Mouse (Mus musculus): ENCODE measurements around the gene Rhd. TPM values are rescaled to one million over a fixed set of nuclear protein-coding genes. Genes with fewer than 3 reads are reported as not detected.
A peak's percentile ranks its signal among the peaks of the same experiment; 100 is the strongest.

Gene Rhd
- polyA plus RNA-seq, 1 experiment from 2014 or later, result 3.0 TPM

DNA sequence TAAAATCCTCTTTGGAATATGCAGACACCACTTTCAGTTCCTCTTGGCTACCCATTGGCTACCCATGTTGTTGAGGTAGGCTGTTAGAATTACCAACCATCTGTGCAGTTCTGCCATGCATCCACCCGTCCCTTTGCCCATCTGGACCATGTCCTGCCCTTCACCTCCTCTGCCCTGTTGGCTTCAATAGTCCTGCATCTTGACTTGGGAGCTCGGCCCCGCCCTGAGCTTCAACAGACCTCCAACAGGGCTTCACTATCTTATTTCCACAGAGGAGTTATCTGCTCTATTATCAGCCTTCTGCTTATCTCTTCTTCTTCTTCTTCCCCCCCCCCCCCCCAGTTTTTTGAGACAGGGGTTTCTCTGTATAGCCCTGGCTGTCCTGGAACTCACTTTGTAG is 52.9 kb downstream of the Rhd start:
- H3K9me3 ChIP-seq (ENCODE audit: control insufficient read depth, low read length), result no peaks in the 10 kb centered on the region
- H3K27ac ChIP-seq (replicated peaks; ENCODE audit: low read depth, low read length), result no peak overlapping the region
- no peak for DNase-seq (ENCODE audit: low spot score)
- H3K4me3 ChIP-seq (ENCODE audit: low read depth, low read length), result no peak overlapping the region
- H3K27me3 ChIP-seq (replicated peaks; ENCODE audit: control insufficient read depth, insufficient read depth, low read length), result no peaks in the 10 kb centered on the region
- no peak for ATAC-seq (ENCODE audit: low read depth)
- H3K9ac ChIP-seq (ENCODE audit: low read depth, low read length), result no peak overlapping the region
- peaks cover 12% of the 10 kb centered on the region for H3K36me3 ChIP-seq (ENCODE audit: control insufficient read depth, insufficient read depth, low read length)
- H3K4me2 ChIP-seq (ENCODE audit: low read depth, low read length), result no peak overlapping the region
- H3K4me1 ChIP-seq (ENCODE audit: control insufficient read depth, insufficient read depth, low read length), result peaks cover 5% of the 10 kb centered on the region; the same call in 1 of the 2 replicates
- 82% methylated on average over 3 of the region's 3 CpGs for WGBS

DNA sequence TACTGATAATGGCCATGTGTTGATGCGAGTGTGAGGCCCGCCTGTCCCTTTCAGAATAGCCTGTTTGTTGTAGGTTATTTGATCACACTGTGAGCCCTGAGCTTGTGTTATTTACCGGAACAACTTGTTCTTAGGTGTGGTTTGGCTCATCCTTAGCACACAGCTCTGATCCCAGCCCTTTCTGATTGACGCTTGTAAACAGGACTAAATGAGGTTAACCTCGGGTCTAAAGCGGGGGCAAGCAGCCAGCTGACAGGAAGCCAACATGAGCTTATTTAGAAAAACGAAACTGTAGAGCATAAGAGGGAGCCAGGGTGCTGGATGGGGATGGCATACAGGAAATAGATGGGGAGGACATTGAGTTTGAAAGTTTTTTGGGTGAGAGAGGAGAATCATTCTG is 54.0 kb downstream of the Rhd start:
- no peaks in the 10 kb centered on the region for H3K9me3 ChIP-seq (ENCODE audit: control insufficient read depth, low read length)
- no peak overlapping the region for H3K4me2 ChIP-seq (ENCODE audit: low read depth, low read length)
- no peak overlapping the region for H3K4me3 ChIP-seq (ENCODE audit: low read depth, low read length)
- peak; percentile 63 for DNase-seq (ENCODE audit: low spot score)
- 0 out of 2 replicates have a peak, but pooled peaks cover under 1% of the 10 kb centered on the region for H3K36me3 ChIP-seq (ENCODE audit: control insufficient read depth, insufficient read depth, low read length)
- H3K9ac ChIP-seq (ENCODE audit: low read depth, low read length), result no peak overlapping the region
- no peaks in the 10 kb centered on the region for H3K27me3 ChIP-seq (replicated peaks; ENCODE audit: control insufficient read depth, insufficient read depth, low read length)
- 0 out of 2 replicates have a peak overlapping the region, but pooled peaks have one; percentile 28 for H3K27ac ChIP-seq (replicated peaks; ENCODE audit: low read depth, low read length)
- no peak for ATAC-seq (ENCODE audit: low read depth)
- H3K4me1 ChIP-seq (ENCODE audit: control insufficient read depth, insufficient read depth, low read length), result peaks cover 5% of the 10 kb centered on the region; the same call in 1 of the 2 replicates
- WGBS, result 51% methylated on average over 7 of the region's 7 CpGs

DNA sequence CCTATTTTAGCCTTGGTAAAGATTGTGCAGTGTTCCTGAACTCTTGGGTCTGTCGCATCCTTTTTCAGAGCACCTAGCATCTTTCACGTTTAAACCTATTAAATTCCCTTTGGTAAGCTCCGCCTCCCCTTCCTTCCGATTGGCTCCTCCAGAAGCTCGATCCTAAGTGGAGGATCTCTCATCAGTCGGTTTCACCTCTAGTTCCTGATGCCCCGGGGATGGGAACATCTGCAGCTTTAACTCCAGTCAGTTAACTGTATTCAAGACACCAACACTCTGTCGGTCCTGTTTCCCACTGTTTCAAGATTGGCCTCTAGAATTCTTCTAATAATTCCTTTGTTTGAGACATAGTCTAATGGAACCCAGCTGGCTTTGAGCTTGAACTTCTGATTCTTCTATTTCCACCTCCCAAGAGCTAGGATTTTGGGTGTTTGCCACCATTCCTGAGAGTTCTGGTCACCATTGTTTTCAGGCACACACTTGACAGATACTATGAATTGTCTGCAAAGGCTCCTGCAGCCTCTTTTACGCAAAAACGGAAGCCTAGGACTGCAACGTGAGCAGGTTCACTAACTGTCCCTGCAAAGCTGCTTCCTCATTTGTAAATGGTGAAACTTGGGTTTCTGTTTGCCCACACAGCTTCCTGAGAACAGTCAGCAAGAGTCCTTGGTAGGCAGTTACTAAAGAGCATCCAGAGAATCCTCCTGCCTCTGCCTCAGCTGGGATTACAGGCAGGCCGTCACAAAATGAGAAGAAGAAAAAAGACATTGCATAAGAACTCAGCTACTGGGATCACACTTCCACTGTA is 55.6 kb downstream of the Rhd start:
- no peak overlapping the region for H3K4me2 ChIP-seq (ENCODE audit: low read depth, low read length)
- H3K27ac ChIP-seq (replicated peaks; ENCODE audit: low read depth, low read length), result no peak overlapping the region
- no peak for DNase-seq (ENCODE audit: low spot score)
- ATAC-seq (ENCODE audit: low read depth), result no peak
- peaks cover 5% of the 10 kb centered on the region; the same call in 1 of the 2 replicates for H3K4me1 ChIP-seq (ENCODE audit: control insufficient read depth, insufficient read depth, low read length)
- no peaks in the 10 kb centered on the region for H3K27me3 ChIP-seq (replicated peaks; ENCODE audit: control insufficient read depth, insufficient read depth, low read length)
- H3K9me3 ChIP-seq (ENCODE audit: control insufficient read depth, low read length), result no peaks in the 10 kb centered on the region
- no peak overlapping the region for H3K4me3 ChIP-seq (ENCODE audit: low read depth, low read length)
- 40% methylated on average over 12 of the region's 12 CpGs for WGBS
- peaks cover 5% of the 10 kb centered on the region; the same call in 1 of the 2 replicates for H3K36me3 ChIP-seq (ENCODE audit: control insufficient read depth, insufficient read depth, low read length)
- no peak overlapping the region for H3K9ac ChIP-seq (ENCODE audit: low read depth, low read length)

DNA sequence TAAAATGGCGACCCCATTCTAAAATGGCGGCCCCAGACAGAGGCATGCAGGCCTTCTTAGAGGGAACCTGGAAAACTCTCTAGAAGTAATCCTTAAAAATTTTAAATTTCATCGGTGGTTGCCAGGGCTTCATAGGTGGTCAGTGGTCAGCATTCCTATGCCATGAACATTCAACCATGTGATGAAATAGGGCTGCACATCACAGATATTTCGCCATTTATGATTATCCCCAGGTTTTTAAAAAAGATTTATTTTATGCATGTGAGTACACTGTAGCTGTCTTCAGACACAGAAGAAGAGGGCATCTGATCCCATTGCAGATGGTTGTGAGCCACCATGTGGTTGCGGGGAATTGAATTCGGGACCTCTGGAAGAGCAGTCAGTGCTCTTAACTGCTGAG is 56.3 kb downstream of the Rhd start:
- no peak for ATAC-seq (ENCODE audit: low read depth)
- peaks cover 11% of the 10 kb centered on the region for H3K36me3 ChIP-seq (ENCODE audit: control insufficient read depth, insufficient read depth, low read length)

DNA sequence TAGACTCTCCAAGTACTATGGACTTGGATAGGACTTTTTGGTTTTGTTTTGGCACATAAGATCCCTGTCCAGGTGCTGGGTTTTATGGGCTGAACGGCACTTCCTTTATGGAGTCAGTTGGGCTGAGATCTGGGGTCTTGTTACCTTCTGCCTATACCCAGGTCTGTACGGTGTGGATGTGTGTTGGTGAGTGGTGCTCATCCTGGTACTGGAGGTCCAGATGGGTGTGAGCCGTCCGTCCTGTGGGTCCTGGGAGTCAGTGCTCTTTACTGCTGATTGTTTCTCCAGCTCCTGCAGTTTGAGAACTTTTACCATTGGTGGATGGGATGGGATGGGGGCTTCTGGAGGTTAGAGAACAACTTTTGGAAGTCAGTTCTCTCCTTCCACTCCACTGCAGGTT is 57.4 kb downstream of the Rhd start:
- ATAC-seq (ENCODE audit: low read depth), result no peak

More for the DNA sequence above, 56.3 kb downstream of the Rhd start:
- DNase-seq (ENCODE audit: low spot score), result no peak
- 95% methylated on average over 6 of the region's 6 CpGs for WGBS
- peaks cover 7% of the 10 kb centered on the region for H3K4me1 ChIP-seq (ENCODE audit: control insufficient read depth, insufficient read depth, low read length)
- no peaks in the 10 kb centered on the region for H3K27me3 ChIP-seq (replicated peaks; ENCODE audit: control insufficient read depth, insufficient read depth, low read length)
- no peak overlapping the region for H3K4me3 ChIP-seq (ENCODE audit: low read depth, low read length)
- no peaks in the 10 kb centered on the region for H3K9me3 ChIP-seq (ENCODE audit: control insufficient read depth, low read length)
- no peak overlapping the region for H3K4me2 ChIP-seq (ENCODE audit: low read depth, low read length)
- no peak overlapping the region for H3K27ac ChIP-seq (replicated peaks; ENCODE audit: low read depth, low read length)
- no peak overlapping the region for H3K9ac ChIP-seq (ENCODE audit: low read depth, low read length)

DNA sequence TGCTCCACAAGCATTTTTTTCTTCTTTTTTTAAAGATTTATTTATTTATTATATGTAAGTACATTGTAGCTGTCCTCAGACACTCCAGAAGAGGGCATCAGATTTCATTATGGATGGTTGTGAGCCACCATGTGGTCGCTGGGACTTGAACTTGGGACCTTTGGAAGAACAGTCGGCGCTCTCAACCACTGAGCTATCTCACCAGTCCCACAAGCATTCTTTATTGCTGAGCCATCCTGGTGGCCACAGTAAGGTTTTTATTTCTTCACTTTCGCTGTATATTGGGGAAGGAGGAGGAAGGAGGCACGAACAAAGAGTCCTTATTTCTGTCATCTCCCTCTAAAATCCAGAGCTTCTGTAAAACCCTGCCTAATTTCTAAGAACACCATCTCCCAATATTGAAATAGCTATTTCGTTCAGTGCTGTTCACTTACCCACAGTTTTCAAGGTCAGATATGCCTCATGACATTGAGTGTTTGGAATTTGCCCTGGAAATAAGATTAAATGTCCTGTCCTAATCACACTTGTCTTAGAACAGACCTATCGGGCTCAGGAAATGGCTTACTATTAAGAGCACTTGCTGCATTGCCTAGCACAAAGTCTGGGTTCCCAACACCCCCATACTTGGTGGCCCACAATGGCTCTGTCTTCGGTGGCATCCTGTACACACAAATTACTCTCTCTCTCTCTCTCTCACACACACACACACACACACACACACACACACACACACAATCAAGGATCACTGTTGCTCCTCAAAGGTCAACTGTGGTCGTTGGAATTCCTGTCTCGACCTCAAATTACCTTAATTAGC is 58.0 kb downstream of the Rhd start:
- peak overlapping the region; percentile 94 for H3K27ac ChIP-seq (replicated peaks; ENCODE audit: low read depth, low read length)
- 56% methylated on average over 10 of the region's 10 CpGs for WGBS

More for the DNA sequence above, 57.4 kb downstream of the Rhd start:
- Histone ChIP-seq H3K4me1 (ENCODE audit: control insufficient read depth, insufficient read depth, low read length) (peaks cover 8% of the 10 kb centered on the region), H3K27me3 (replicated peaks; ENCODE audit: control insufficient read depth, insufficient read depth, low read length) (no peaks in the 10 kb centered on the region), H3K9me3 (ENCODE audit: control insufficient read depth, low read length) (no peaks in the 10 kb centered on the region), H3K4me3 (ENCODE audit: low read depth, low read length) (no peak overlapping the region), H3K27ac (replicated peaks; ENCODE audit: low read depth, low read length) (no peak overlapping the region), H3K36me3 (ENCODE audit: control insufficient read depth, insufficient read depth, low read length) (peaks cover 22% of the 10 kb centered on the region), H3K9ac (ENCODE audit: low read depth, low read length) (no peak overlapping the region), H3K4me2 (ENCODE audit: low read depth, low read length) (no peak overlapping the region)
- 92% methylated on average over 4 of the region's 4 CpGs for WGBS
- DNase-seq (ENCODE audit: low spot score), result no peak

DNA sequence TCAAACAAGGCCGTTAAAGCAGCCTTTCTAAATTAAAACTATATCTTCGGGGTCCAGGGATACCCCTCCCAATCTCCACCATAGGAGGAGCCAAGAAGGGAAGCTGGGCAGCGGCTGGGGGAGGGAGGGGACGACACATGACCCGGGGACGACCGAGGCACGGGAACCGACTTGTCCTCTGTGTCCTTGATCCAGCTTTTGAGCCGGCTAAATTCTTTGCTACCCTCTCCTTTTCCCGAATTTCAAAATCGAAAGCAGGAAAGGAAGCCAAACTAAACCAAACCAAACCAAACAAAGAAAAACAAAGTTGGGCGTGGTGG is 58.5 kb downstream of the Rhd start:
- peak overlapping the region; percentile 83 for H3K4me2 ChIP-seq (ENCODE audit: low read depth, low read length)
- under 1% methylated on average over 13 of the region's 13 CpGs for WGBS
- DNase-seq (ENCODE audit: low spot score) (peak; percentile 80), ATAC-seq (ENCODE audit: low read depth) (peak; percentile 67; the same call in 1 of the 2 replicates)
- H3K27me3 ChIP-seq (replicated peaks; ENCODE audit: control insufficient read depth, insufficient read depth, low read length), result no peaks in the 10 kb centered on the region
- peaks cover 34% of the 10 kb centered on the region for H3K36me3 ChIP-seq (ENCODE audit: control insufficient read depth, insufficient read depth, low read length)
- H3K4me1 ChIP-seq (ENCODE audit: control insufficient read depth, insufficient read depth, low read length), result peaks cover 8% of the 10 kb centered on the region
- peak overlapping the region; percentile 81 for H3K9ac ChIP-seq (ENCODE audit: low read depth, low read length)
- peak overlapping the region; percentile 94 for H3K27ac ChIP-seq (replicated peaks; ENCODE audit: low read depth, low read length)
- no peaks in the 10 kb centered on the region for H3K9me3 ChIP-seq (ENCODE audit: control insufficient read depth, low read length)
- H3K4me3 ChIP-seq (ENCODE audit: low read depth, low read length), result peak overlapping the region; percentile 100

More for the DNA sequence above, 58.0 kb downstream of the Rhd start:
- Histone ChIP-seq H3K9ac (ENCODE audit: low read depth, low read length) (peak overlapping the region; percentile 81), H3K27me3 (replicated peaks; ENCODE audit: control insufficient read depth, insufficient read depth, low read length) (no peaks in the 10 kb centered on the region), H3K4me2 (ENCODE audit: low read depth, low read length) (peak overlapping the region; percentile 83), H3K4me3 (ENCODE audit: low read depth, low read length) (peak overlapping the region; percentile 100), H3K36me3 (ENCODE audit: control insufficient read depth, insufficient read depth, low read length) (peaks cover 28% of the 10 kb centered on the region), H3K9me3 (ENCODE audit: control insufficient read depth, low read length) (no peaks in the 10 kb centered on the region), H3K4me1 (ENCODE audit: control insufficient read depth, insufficient read depth, low read length) (peaks cover 8% of the 10 kb centered on the region)
- ATAC-seq (ENCODE audit: low read depth), result no peak
- DNase-seq (ENCODE audit: low spot score), result no peak

DNA sequence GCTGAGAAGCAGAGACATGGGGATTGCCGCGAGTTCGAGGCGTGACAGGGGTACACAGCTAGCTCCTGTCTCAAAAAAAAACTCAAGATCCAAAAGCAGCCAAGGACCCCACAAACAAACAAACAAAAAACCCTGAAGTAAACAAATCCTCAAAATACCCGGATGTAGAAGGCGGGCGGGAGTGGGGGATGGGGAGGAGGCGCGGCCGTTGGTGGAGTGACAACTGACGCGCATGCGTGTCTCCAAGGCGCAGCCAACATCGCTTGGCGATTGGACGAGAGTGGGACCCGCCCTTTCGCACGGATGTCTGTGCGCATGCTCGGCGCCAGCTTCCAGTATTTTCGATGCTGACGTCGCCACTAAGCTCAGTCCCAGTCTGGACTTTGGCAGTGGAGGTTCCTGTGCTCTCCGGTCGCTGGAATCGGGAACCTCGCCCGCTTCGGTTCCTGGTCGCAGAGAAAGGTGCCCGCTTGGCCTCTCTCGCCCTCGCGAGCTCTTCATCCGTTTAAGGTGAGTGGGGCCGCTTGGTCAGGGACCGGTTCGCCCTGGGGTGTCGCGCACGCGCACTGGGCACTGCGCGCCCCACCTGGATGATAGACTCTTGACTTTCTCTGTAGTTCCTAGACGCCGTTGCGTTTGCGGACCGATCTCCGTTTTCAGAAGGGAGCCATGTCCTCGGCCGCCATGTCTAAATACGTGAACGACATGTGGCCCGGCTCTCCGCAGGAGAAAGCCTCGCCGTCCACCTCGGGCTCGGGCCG is 59.1 kb downstream of the Rhd start, which contains the start of gene Rsrp1:
Gene Rsrp1, plus strand, starts transcription at position 335 of the 761 bp plus-strand sequence.
- ATAC-seq (ENCODE audit: low read depth) (peak; percentile 94), DNase-seq (ENCODE audit: low spot score) (peak; percentile 99)
- Histone ChIP-seq H3K27me3 (replicated peaks; ENCODE audit: control insufficient read depth, insufficient read depth, low read length) (no peaks in the 10 kb centered on the region), H3K36me3 (ENCODE audit: control insufficient read depth, insufficient read depth, low read length) (peaks cover 39% of the 10 kb centered on the region), H3K9ac (ENCODE audit: low read depth, low read length) (peak within 1 kb of the TSS; percentile 99), H3K27ac (replicated peaks; ENCODE audit: low read depth, low read length) (peak within 1 kb of the TSS; percentile 94), H3K4me2 (ENCODE audit: low read depth, low read length) (peak within 1 kb of the TSS; percentile 83), H3K9me3 (ENCODE audit: control insufficient read depth, low read length) (no peaks in the 10 kb centered on the region), H3K4me3 (ENCODE audit: low read depth, low read length) (peak within 1 kb of the TSS; percentile 100), H3K4me1 (ENCODE audit: control insufficient read depth, insufficient read depth, low read length) (peaks cover 8% of the 10 kb centered on the region)
- WGBS, result under 1% methylated on average over 63 of the region's 64 CpGs

Measured in embryonic facial prominence, embryonic 14.5 days (tissue).